Mouse (Mus musculus) brain, adult 2 months (tissue): Measurements from ENCODE around the gene Paqr4.

ENCODE experiments used
- DNase-seq: peaks from one replicate; pipeline ENCODE4 v3.0.0; 2011; ENCODE audit warnings: low read depth, low spot score

Gene Paqr4

GRCm38 (mm10) chr17:23726758-23727142, 13.9 kb downstream of the Paqr4 start:
- peak; percentile 93 for DNase-seq

- peak; percentile 97 for DNase-seq
Observed at GRCm38 (mm10) chr17:23725999-23726757, 14.5 kb downstream of the Paqr4 start, which contains the start of gene Pkmyt1. Pkmyt1 (plus strand) TSS chr17:23726336.

GRCm38 (mm10) chr17:23725477-23725876, 15.2 kb downstream of the Paqr4 start:
- DNase-seq: no peak

- DNase-seq: no peak
Observed at GRCm38 (mm10) chr17:23722376-23723125, 18.1 kb downstream of the Paqr4 start, which contains the start of gene 1520401A03Rik. 1520401A03Rik (minus strand) TSS chr17:23722783.

GRCm38 (mm10) chr17:23721886-23722285, 18.8 kb downstream of the Paqr4 start:
- DNase-seq: no peak

GRCm38 (mm10) chr17:23719455-23719854, 21.2 kb downstream of the Paqr4 start:
- DNase-seq: no peak

- no peak for DNase-seq
Observed at GRCm38 (mm10) chr17:23717003-23717402, 23.7 kb downstream of the Paqr4 start.

GRCm38 (mm10) chr17:23706212-23706611, 34.5 kb downstream of the Paqr4 start:
- DNase-seq: peak; percentile 88

- no peak for DNase-seq
Observed at GRCm38 (mm10) chr17:23705525-23706104, 35.1 kb downstream of the Paqr4 start.

- peak; percentile 60 for DNase-seq
Observed at GRCm38 (mm10) chr17:23704741-23705140, 35.9 kb downstream of the Paqr4 start.

GRCm38 (mm10) chr17:23703301-23703700, 37.4 kb downstream of the Paqr4 start:
- peak; percentile 47 for DNase-seq

- DNase-seq: peak; percentile 99
Observed at GRCm38 (mm10) chr17:23700079-23700478, 40.6 kb downstream of the Paqr4 start.

- peak; percentile 51 for DNase-seq
Observed at GRCm38 (mm10) chr17:23699131-23700077, 41.3 kb downstream of the Paqr4 start.

GRCm38 (mm10) chr17:23695801-23696200, 44.9 kb downstream of the Paqr4 start:
- no peak for DNase-seq

- DNase-seq: no peak
Observed at GRCm38 (mm10) chr17:23694491-23694890, 46.2 kb downstream of the Paqr4 start.
